Mouse (Mus musculus) forebrain, embryonic 11.5 days (tissue): ENCODE measurements at regions not wholly inside any gene's neighbourhood (a gene's known extent, or its start where the extent isn't known, plus 50 kb on each side); places are given as distances from the start of the nearest gene placed in this dataset.

Experiments used
- ATAC-seq: fragments of 200-750 bp; cut with Nextera tagmentation; replicated peaks from 2 replicates; pipeline ENCODE4 v1.8.0; 2017; ENCODE audit warnings: moderate TSS enrichment; ENCODE audit not compliant: low FRiP score
- DNase-seq: peaks from one replicate; pipeline ENCODE4 v3.0.0-alpha.2; 2017; ENCODE audit warnings: low spot score
- H3K27ac ChIP-seq: fragments of 300-500 bp; sonication (generic); 2 replicates; pipeline ENCODE4 v1.5.1; 2014; ENCODE audit warnings: low read depth, low read length
- H3K27me3 ChIP-seq: fragments of 300-500 bp; sonication (generic); 2 replicates; pipeline ENCODE4 v1.6.1; 2014; ENCODE audit warnings: mild to moderate bottlenecking, low read length, mixed read lengths; ENCODE audit not compliant: control insufficient read depth, insufficient read depth
- H3K36me3 ChIP-seq: fragments of 300-500 bp; sonication (generic); 2 replicates; pipeline ENCODE4 v1.6.1; 2014; ENCODE audit warnings: mild to moderate bottlenecking, low read length, moderate library complexity, mixed read lengths; ENCODE audit not compliant: control insufficient read depth, insufficient read depth
- H3K4me1 ChIP-seq: fragments of 300-500 bp; sonication (generic); replicated peaks from 2 replicates; pipeline ENCODE4 v1.6.1; 2014; ENCODE audit warnings: low read length, mixed read lengths; ENCODE audit not compliant: control insufficient read depth, insufficient read depth
- H3K4me2 ChIP-seq: fragments of 300-500 bp; sonication (generic); 2 replicates; pipeline ENCODE4 v1.6.1; 2014; ENCODE audit warnings: low read depth, mild to moderate bottlenecking, low read length, moderate library complexity, mixed read lengths; ENCODE audit not compliant: severe bottlenecking
- H3K4me3 ChIP-seq: fragments of 300-500 bp; sonication (generic); 2 replicates; pipeline ENCODE4 v1.5.1; 2014; ENCODE audit warnings: low read depth, low read length
- H3K9ac ChIP-seq: fragments of 300-500 bp; sonication (generic); 2 replicates; pipeline ENCODE4 v1.6.1; 2014; ENCODE audit warnings: low read length
- H3K9me3 ChIP-seq: fragments of 300-500 bp; sonication (generic); 2 replicates; pipeline ENCODE4 v1.6.1; 2016; ENCODE audit warnings: low read length, mixed read lengths; ENCODE audit not compliant: control insufficient read depth
- WGBS: fragments of 180-500 bp; shearing (Covaris S2); extraction: QIAGEN DNeasy Blood & Tissue Kit; methylation state at CpG from one replicate; pipeline ENCODE4 v1.1.7; 2014; 5-methylcytosine and 5-hydroxymethylcytosine counted together

DNA sequence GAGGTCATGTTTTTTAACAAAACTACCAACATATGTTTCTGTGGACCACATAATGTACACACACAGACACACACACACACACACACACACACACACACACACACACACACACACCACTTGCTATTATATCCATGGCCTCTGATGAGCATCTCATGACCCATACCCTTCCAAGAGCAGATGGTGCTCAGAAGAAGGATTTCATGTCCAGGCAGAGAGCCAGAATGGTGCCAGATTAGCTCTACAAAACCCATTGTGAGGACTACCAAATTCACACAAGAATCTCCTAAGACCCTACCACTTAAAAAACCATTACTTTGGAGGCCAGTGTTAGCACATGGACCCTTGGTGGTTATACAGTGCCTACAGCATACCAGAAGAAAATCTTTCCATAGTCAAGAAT lies 810.5 kb downstream of the Efnb2 start:
- Histone ChIP-seq H3K4me3 (no peak overlapping the region), H3K4me2 (no peak overlapping the region), H3K27me3 (no peaks in the 10 kb centered on the region), H3K36me3 (no peaks in the 10 kb centered on the region), H3K9ac (no peak overlapping the region), H3K27ac (no peak overlapping the region), H3K9me3 (no peaks in the 10 kb centered on the region), H3K4me1 (no peaks in the 10 kb centered on the region)
- no peak for ATAC-seq
- no peak for DNase-seq

DNA sequence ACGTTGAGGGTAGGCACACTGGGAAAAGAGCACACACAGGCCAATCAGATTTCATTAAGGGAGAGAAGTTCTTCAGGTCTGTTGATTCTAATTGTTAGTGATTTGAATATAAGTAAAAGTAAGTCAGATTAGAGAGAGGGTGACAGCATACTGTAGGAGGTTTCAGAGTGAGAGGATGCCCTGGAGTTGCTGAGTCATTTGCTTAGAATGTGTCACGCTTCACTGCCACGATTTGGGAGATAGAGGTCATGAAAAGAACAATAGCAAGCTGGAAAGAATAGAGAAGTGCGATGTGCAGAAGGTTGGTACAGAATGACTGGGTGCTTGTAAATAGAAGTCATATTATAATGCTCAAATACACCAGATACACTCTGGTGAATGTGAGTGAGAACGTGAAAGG lies 829.1 kb downstream of the Efnb2 start:
- Histone ChIP-seq H3K9me3 (no peaks in the 10 kb centered on the region), H3K4me1 (no peaks in the 10 kb centered on the region), H3K4me2 (no peak overlapping the region), H3K4me3 (no peak overlapping the region), H3K27me3 (no peaks in the 10 kb centered on the region), H3K27ac (no peak overlapping the region), H3K9ac (no peak overlapping the region), H3K36me3 (no peaks in the 10 kb centered on the region)
- WGBS: 73% methylated on average over 5 of the region's 5 CpGs
- no peak for DNase-seq
- no peak for ATAC-seq

DNA sequence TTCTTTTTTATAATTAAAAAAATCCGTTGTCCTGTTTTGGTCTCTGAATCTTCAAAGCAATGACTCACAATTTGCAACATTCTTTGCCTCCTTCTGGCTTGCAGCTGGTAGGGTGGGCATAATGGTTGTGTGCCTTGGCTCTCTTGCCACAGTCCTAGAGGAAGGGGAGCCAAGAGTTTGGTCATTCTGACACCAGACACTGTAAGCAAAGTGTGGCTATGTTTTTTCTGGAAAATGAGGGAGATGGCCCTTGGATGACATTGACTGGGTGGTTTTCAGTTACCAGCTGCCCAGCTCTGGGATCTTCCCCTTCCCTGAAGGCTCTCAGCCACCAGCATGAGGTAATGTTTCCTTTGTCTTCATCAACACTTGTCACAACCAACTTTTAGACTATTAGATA lies 833.2 kb downstream of the Efnb2 start:
- Histone ChIP-seq H3K4me3 (no peak overlapping the region), H3K9ac (no peak overlapping the region), H3K4me2 (no peak overlapping the region), H3K27me3 (no peaks in the 10 kb centered on the region), H3K36me3 (no peaks in the 10 kb centered on the region), H3K9me3 (no peaks in the 10 kb centered on the region), H3K4me1 (no peaks in the 10 kb centered on the region), H3K27ac (no peak overlapping the region)
- ATAC-seq (no peak), DNase-seq (no peak)
- 83% methylated on average over 1 of the region's 1 CpGs for whole genome bisulfite sequencing

DNA sequence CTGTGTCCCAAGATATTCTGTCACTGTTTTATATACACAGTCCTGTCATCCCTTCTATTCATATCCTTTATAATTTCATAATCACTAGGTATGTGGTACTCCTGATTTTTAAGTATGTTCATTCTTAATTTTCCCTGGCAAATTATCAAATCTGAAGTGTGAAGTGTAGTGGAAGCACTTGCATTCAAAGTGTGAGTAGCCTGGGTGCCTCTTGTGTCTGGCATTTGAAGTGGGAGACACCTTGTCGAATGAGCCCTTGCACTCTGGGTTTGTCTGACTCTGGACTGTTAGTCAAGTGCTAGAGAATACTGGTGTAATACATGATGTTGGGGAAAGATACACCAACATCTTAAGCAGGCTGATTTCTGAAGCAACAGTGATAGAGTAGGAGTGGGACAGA lies 852.6 kb downstream of the Efnb2 start:
- no peaks in the 10 kb centered on the region for H3K36me3 ChIP-seq
- H3K27ac ChIP-seq: no peak overlapping the region
- no peaks in the 10 kb centered on the region for H3K4me1 ChIP-seq
- H3K9me3 ChIP-seq: no peaks in the 10 kb centered on the region
- WGBS: 94% methylated on average over 1 of the region's 1 CpGs
- ATAC-seq (no peak), DNase-seq (no peak)
- no peaks in the 10 kb centered on the region for H3K27me3 ChIP-seq
- no peak overlapping the region for H3K4me2 ChIP-seq
- H3K9ac ChIP-seq: no peak overlapping the region
- no peak overlapping the region for H3K4me3 ChIP-seq

DNA sequence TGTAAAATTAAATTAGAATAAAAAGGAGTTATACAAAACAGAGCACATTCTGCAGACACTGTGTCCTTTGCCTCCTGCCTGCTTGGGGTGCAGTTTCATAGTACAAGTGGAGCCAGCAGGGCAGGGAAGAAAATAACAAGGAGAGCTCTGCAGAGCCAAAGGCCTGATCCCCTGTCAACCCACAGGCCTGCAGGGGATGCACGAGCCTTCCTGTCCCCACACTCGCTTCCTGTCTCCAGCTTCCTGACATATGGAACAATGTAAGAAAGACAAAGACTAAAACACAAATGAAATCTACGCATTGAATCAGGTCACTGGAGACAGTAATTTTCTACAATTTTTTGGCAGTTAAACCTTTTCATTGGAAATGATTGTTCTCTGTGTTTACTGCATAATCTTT lies 861.8 kb downstream of the Efnb2 start:
- WGBS: 76% methylated on average over 3 of the region's 3 CpGs
- no peak for DNase-seq

DNA sequence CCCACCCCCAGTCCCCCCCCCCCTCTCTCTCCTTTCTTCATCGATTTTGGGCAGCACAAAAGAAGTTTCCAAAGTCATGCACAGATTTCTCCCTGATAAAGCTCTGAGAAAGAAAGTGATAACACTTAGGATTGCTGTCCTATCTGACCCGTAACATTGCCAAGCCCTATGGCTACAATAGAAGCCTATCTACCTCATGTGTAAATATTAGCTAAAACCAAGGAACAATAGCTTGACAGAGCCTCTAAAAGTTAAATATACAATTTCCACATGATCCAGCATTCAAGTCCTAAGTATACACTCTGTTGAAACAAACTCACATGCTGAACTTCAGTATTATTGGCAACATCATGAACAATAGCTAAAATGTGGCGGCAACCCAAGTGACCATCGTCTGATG lies 864.9 kb downstream of the Efnb2 start:
- WGBS: 82% methylated on average over 4 of the region's 4 CpGs
- ATAC-seq: no peak

More for the DNA sequence above, 861.8 kb downstream of the Efnb2 start:
- ATAC-seq: no peak
- Histone ChIP-seq H3K9me3 (no peaks in the 10 kb centered on the region), H3K36me3 (no peaks in the 10 kb centered on the region), H3K27me3 (no peaks in the 10 kb centered on the region), H3K4me1 (no peaks in the 10 kb centered on the region), H3K4me2 (no peak overlapping the region), H3K4me3 (no peak overlapping the region), H3K27ac (no peak overlapping the region), H3K9ac (no peak overlapping the region)

DNA sequence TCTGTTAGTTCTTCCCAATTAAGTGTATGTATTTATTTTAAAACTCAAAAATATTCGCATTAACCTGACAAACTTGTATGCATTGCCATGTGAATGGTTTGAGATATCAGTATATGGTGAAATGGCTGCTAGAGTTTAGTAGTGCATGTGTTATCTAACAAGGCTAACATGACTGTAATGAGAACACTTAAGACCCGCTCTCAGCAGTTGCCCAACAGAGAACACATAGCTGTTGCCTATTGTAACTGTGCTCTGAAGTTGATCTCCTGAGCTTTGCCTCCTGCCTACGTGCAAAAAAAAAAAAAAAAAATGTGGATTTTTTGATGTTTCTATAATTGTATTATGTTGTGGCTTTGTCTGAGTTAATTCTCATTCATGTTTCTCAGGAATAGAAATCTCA lies 897.2 kb downstream of the Efnb2 start:
- WGBS: 38% methylated on average over 3 of the region's 3 CpGs
- Histone ChIP-seq H3K27ac (no peak overlapping the region), H3K27me3 (no peaks in the 10 kb centered on the region), H3K9me3 (no peaks in the 10 kb centered on the region), H3K4me3 (no peak overlapping the region), H3K9ac (no peak overlapping the region), H3K36me3 (no peaks in the 10 kb centered on the region), H3K4me2 (no peak overlapping the region), H3K4me1 (no peaks in the 10 kb centered on the region)
- DNase-seq (no peak), ATAC-seq (peak; percentile 72)

More for the DNA sequence above, 864.9 kb downstream of the Efnb2 start:
- Histone ChIP-seq H3K9ac (no peak overlapping the region), H3K9me3 (no peaks in the 10 kb centered on the region), H3K4me2 (no peak overlapping the region), H3K27ac (no peak overlapping the region), H3K36me3 (no peaks in the 10 kb centered on the region), H3K27me3 (no peaks in the 10 kb centered on the region), H3K4me1 (no peaks in the 10 kb centered on the region), H3K4me3 (no peak overlapping the region)
- no peak for DNase-seq

DNA sequence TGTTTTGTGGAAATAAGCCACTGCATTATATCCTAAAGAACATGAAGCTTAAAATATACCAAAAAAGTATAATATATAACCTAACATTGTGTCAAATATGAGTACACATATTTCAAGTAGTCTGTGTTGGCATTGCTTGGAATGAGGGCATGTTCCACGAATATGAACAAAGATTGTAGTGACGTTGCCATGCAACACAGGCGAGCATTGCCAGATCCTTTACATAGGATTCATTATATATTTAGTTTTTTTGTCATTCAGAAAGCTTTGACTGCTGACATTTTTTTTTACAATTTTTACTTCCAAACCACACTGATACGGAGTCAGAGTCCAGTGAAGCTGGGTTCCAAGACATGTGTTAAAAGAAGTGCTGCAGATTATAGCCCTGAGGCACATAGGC lies 900.1 kb downstream of the Efnb2 start:
- no peak for DNase-seq
- WGBS: 85% methylated on average over 4 of the region's 4 CpGs

DNA sequence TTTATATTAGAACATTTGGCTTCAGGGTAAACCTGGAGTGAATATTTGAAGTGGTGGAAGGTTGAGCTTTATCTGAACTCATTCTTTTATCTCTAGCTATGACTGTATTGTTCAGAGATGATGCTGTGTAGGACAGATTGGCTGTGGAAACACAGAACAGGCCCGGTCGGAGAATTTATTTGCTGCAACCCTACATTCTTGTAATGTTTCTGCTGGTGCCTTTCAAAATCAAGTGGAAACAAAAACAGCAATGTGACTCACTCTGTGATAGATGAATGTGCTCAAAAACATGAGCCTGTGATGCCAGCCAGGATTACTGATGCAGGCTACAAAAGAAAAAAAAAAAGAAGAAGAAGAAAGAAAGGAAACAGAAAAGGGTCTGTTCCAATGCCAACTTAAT lies 928.3 kb downstream of the Efnb2 start:
- no peak for DNase-seq
- 85% methylated on average over 2 of the region's 2 CpGs for WGBS
- no peaks in the 10 kb centered on the region for H3K36me3 ChIP-seq
- H3K27ac ChIP-seq: no peak overlapping the region
- no peaks in the 10 kb centered on the region for H3K27me3 ChIP-seq
- H3K4me2 ChIP-seq: no peak overlapping the region
- H3K4me1 ChIP-seq: no peaks in the 10 kb centered on the region
- ATAC-seq: no peak
- H3K9ac ChIP-seq: no peak overlapping the region
- H3K9me3 ChIP-seq: no peaks in the 10 kb centered on the region
- H3K4me3 ChIP-seq: no peak overlapping the region

More for the DNA sequence above, 900.1 kb downstream of the Efnb2 start:
- no peak overlapping the region for H3K9ac ChIP-seq
- no peaks in the 10 kb centered on the region for H3K4me1 ChIP-seq
- H3K4me2 ChIP-seq: no peak overlapping the region
- H3K4me3 ChIP-seq: no peak overlapping the region
- no peak overlapping the region for H3K27ac ChIP-seq
- H3K27me3 ChIP-seq: no peaks in the 10 kb centered on the region
- no peak for ATAC-seq
- no peaks in the 10 kb centered on the region for H3K36me3 ChIP-seq
- no peaks in the 10 kb centered on the region for H3K9me3 ChIP-seq
